Mouse (Mus musculus): ENCODE measurements around the gene H2-Ke6.

DNA sequence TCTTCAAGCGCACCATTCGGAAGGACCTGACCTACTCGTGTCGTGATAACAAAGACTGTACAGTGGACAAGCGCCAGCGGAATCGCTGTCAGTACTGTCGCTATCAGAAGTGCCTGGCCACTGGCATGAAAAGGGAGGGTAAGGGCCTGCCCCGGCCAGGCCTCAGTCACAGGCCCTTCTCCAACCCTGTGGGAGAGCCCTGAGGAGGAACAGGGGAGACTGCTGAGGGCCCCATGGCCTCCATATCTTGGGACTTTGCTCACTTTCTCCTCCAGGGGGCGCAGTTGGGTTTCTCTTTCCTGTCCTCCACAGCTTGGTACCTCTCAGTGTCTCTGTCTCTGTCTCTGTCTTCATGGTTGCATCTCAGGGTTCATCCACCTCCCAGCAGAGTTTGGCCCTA is 6.2 kb upstream of the H2-Ke6 start:
- TF ChIP-seq GATA1 (IDR thresholded peaks at IDR 0.05; ENCODE audit: borderline replicate concordance, low read length): no peak
- no peak for TF ChIP-seq FLI1 (IDR thresholded peaks at IDR 0.05; ENCODE audit: low read length)

Measured in megakaryocyte, embryonic 14.5 days (primary cell).